Mouse (Mus musculus): ENCODE results near the gene Gnl2. TPM values are rescaled to one million over a fixed set of nuclear protein-coding genes. Genes with fewer than 3 reads are reported as not detected.
A peak's percentile ranks its signal among the peaks of the same experiment; 100 is the strongest.

Gnl2 gene
- total and polyA plus RNA-seq, 3 experiments: 65.0 to 139 (median 66.8) TPM

GRCm38 (mm10) chr4:125065517-125066307, 49.3 kb downstream of the Gnl2 start, which contains the start of gene Dnali1:
TSS of gene Dnali1 (minus strand) at chr4:125065703.
- Histone ChIP-seq H3K4me2 (ENCODE audit: insufficient read depth, low read depth, poor library complexity, severe bottlenecking) (peak within 1 kb of the TSS; percentile 45), H3K9ac (ENCODE audit: insufficient read depth, low read depth) (peak within 1 kb of the TSS; percentile 96; the same call in 1 of the 2 replicates), H3K27me3 (replicated peaks) (no peaks in the 10 kb centered on the region), H3K36me3 (replicated peaks in 1 of 2; ENCODE audit: control insufficient read depth in 1 of 2, insufficient read depth in 1 of 2, low read length in 1 of 2) (peaks cover 18 to 27% of the 10 kb centered on the region in 2 experiments), H3K79me2 (replicated peaks; ENCODE audit: control insufficient read depth, extremely low read depth, insufficient read depth, poor library complexity, severe bottlenecking) (peaks cover 33% of the 10 kb centered on the region), H3K9me3 (replicated peaks; ENCODE audit: low read length) (no peaks in the 10 kb centered on the region), H3K4me1 (ENCODE audit: control insufficient read depth in 1 of 2, insufficient read depth in 2 of 2) (peaks cover 10 to 29% of the 10 kb centered on the region in 2 experiments), H3K27ac (ENCODE audit: insufficient read depth, low read depth) (no peak within 1 kb of the TSS), H3K4me3 (replicated peaks in 1 of 3; ENCODE audit: low read depth in 2 of 3, low read length in 2 of 3, poor library complexity in 1 of 3) (peak within 1 kb of the TSS; percentile 92 to 99 (median 95))
- in situ Hi-C loops (cut with MboI; ENCODE audit: low pct_ligation_motif_present, low pct_unique_long_range_greater_than_20kb, low sequenced_read_pairs) (loop anchor here (10.0 to 25.0 kb wide), 2 partner anchors 303 to 361 kb away; partner anchors contain the start of gene Fhl3), dilution Hi-C loops (cut with MboI; ENCODE audit: extremely low pct_ligation_motif_present, extremely low pct_unique_long_range_greater_than_20kb, low sequenced_read_pairs) (loop anchor here (25.0 kb wide), 1 partner anchor 103 kb away; no protein-coding TSS in a partner anchor)
- TF ChIP-seq TCF12 (IDR thresholded peaks at IDR 0.05; ENCODE audit: low read depth, low read length) (no peak), ZNF384 (IDR thresholded peaks at IDR 0.05; ENCODE audit: low read depth, low read length) (peak; percentile 34; the same call in 1 of the 2 replicates), JUN (IDR thresholded peaks at IDR 0.05; ENCODE audit: insufficient read depth, low read depth, low read length) (no peak), UBTF (IDR thresholded peaks at IDR 0.05; ENCODE audit: low read depth, low read length) (no peak), MYC (IDR thresholded peaks at IDR 0.05; ENCODE audit: low read depth, low read length) (no peak), ZKSCAN1 (IDR thresholded peaks at IDR 0.05; ENCODE audit: borderline replicate concordance, low read depth, low read length) (no peak), USF2 (conservative IDR thresholded peaks at IDR 0.05; ENCODE audit: low read depth, low read length) (no peak), ETS1 (conservative IDR thresholded peaks at IDR 0.05; ENCODE audit: low read depth, low read length) (no peak), RAD21 (IDR thresholded peaks at IDR 0.05; ENCODE audit: low read depth, low read length) (no peak)
- no peak for DNase-seq (ENCODE audit: extremely low read depth)

GRCm38 (mm10) chr4:125066490-125067370, 50.3 kb downstream of the Gnl2 start, which contains the start of gene Snip1:
TSS of gene Snip1 (plus strand) at chr4:125066672.
- in situ Hi-C loops (cut with MboI; ENCODE audit: low pct_ligation_motif_present, low pct_unique_long_range_greater_than_20kb, low sequenced_read_pairs) (loop anchor here (10.0 to 25.0 kb wide), 2 partner anchors 304 to 362 kb away; partner anchors contain the start of gene Fhl3), dilution Hi-C loops (cut with MboI; ENCODE audit: extremely low pct_ligation_motif_present, extremely low pct_unique_long_range_greater_than_20kb, low sequenced_read_pairs) (loop anchor here (25.0 kb wide), 1 partner anchor 104 kb away; no protein-coding TSS in a partner anchor)
- Histone ChIP-seq H3K27ac (ENCODE audit: insufficient read depth, low read depth) (peak within 1 kb of the TSS; percentile 30; the same call in 1 of the 2 replicates), H3K4me2 (ENCODE audit: insufficient read depth, low read depth, poor library complexity, severe bottlenecking) (peak within 1 kb of the TSS; percentile 80), H3K9ac (ENCODE audit: insufficient read depth, low read depth) (peak within 1 kb of the TSS; percentile 96), H3K79me2 (replicated peaks; ENCODE audit: control insufficient read depth, extremely low read depth, insufficient read depth, poor library complexity, severe bottlenecking) (peaks cover 35% of the 10 kb centered on the region), H3K27me3 (replicated peaks) (no peaks in the 10 kb centered on the region), H3K9me3 (replicated peaks; ENCODE audit: low read length) (no peaks in the 10 kb centered on the region), H3K4me1 (ENCODE audit: control insufficient read depth in 1 of 2, insufficient read depth in 2 of 2) (peaks cover 10 to 29% of the 10 kb centered on the region in 2 experiments), H3K36me3 (replicated peaks in 1 of 2; ENCODE audit: control insufficient read depth in 1 of 2, insufficient read depth in 1 of 2, low read length in 1 of 2) (peaks cover 28 to 37% of the 10 kb centered on the region in 2 experiments), H3K4me3 (replicated peaks in 1 of 3; ENCODE audit: low read depth in 2 of 3, low read length in 2 of 3, poor library complexity in 1 of 3) (peak within 1 kb of the TSS; percentile 92 to 99 (median 95))
- DNase-seq (ENCODE audit: extremely low read depth): peak; percentile 96
- TF ChIP-seq BHLHE40 (IDR thresholded peaks at IDR 0.05; ENCODE audit: low read depth, low read length) (0 out of 2 replicates have a peak, but pooled peaks have one; percentile 8), ZNF384 (IDR thresholded peaks at IDR 0.05; ENCODE audit: low read depth, low read length) (no peak; the same call in 1 of the 2 replicates), TBP (conservative IDR thresholded peaks at IDR 0.05; ENCODE audit: low read depth, low read length) (0 out of 2 replicates have a peak, but pooled peaks have one; percentile 50), NRF1 (IDR thresholded peaks at IDR 0.05; ENCODE audit: low read depth, low read length) (peak; percentile 67), UBTF (IDR thresholded peaks at IDR 0.05; ENCODE audit: low read depth, low read length) (no peak; the same call in 1 of the 2 replicates), CTCF (conservative IDR thresholded peaks at IDR 0.05 in 1 of 2, IDR thresholded peaks at IDR 0.05 in 1 of 2; ENCODE audit: low read depth in 2 of 2, low read length in 2 of 2) (no peak), MYC (IDR thresholded peaks at IDR 0.05; ENCODE audit: low read depth, low read length) (peak; percentile 52; the same call in 1 of the 2 replicates), MAFK (IDR thresholded peaks at IDR 0.05; ENCODE audit: insufficient replicate concordance, low read length) (0 out of 2 replicates have a peak, but pooled peaks have one; percentile 16), GABPA (IDR thresholded peaks at IDR 0.05; ENCODE audit: insufficient replicate concordance, low read depth, low read length) (no peak; the same call in 1 of the 2 replicates), MEF2A (IDR thresholded peaks at IDR 0.05; ENCODE audit: borderline replicate concordance, low read depth, low read length) (peak; percentile 64), PAX5 (IDR thresholded peaks at IDR 0.05; ENCODE audit: low read length) (no peak), HCFC1 (IDR thresholded peaks at IDR 0.05; ENCODE audit: low read depth, low read length) (peak; percentile 93), POLR2A (IDR thresholded peaks at IDR 0.05; ENCODE audit: low read depth, low read length) (peak; percentile 97), MAZ (IDR thresholded peaks at IDR 0.05; ENCODE audit: low read depth, low read length) (peak; percentile 96), ZC3H11A (IDR thresholded peaks at IDR 0.05; ENCODE audit: low read depth, low read length) (no peak), SMC3 (IDR thresholded peaks at IDR 0.05; ENCODE audit: low read depth, low read length) (no peak), ELF1 (IDR thresholded peaks at IDR 0.05; ENCODE audit: low read depth, low read length) (peak; percentile 98), CHD1 (IDR thresholded peaks at IDR 0.05; ENCODE audit: low read depth, low read length) (no peak; the same call in 1 of the 2 replicates), POLR2AphosphoS2 (IDR thresholded peaks at IDR 0.05; ENCODE audit: low read depth, low read length) (peak; percentile 69; the same call in 1 of the 2 replicates), ZMIZ1 (IDR thresholded peaks at IDR 0.05; ENCODE audit: low read depth, low read length) (peak; percentile 90), RAD21 (IDR thresholded peaks at IDR 0.05; ENCODE audit: low read depth, low read length) (no peak)
